Mouse (Mus musculus): ENCODE data around the gene Srrm2.

GRCm38 (mm10) chr17:23785561-23786471 lies 4.5 kb upstream of the Srrm2 start, which contains the start of gene Flywch2:
- TF ChIP-seq CTCF (IDR thresholded peaks at IDR 0.05; ENCODE audit: extremely low read depth, insufficient read length, insufficient replicate concordance, low read depth, low read length) = no peak
- TF ChIP-seq POLR2A (IDR thresholded peaks at IDR 0.05; ENCODE audit: low read depth, low read length) = no peak
